Mouse (Mus musculus) MEL (cell line): ENCODE data around the gene Fbl. TPM values are rescaled to one million over a fixed set of nuclear protein-coding genes. Genes with fewer than 3 reads are reported as not detected.

Experiments used
- DNase-seq: peaks from one replicate; pipeline ENCODE4 v3.0.0; 2011; ENCODE audit warnings: low read depth, low spot score
- H3K27ac ChIP-seq: 2 replicates; pipeline ENCODE4 v1.5.1; 2012; ENCODE audit warnings: low read depth, mild to moderate bottlenecking, control low read depth, low read length, moderate library complexity; ENCODE audit not compliant: control insufficient read depth
- H3K27me3 ChIP-seq, 2 experiments: fragments of 150-350 bp in 1 of 2; sonication (generic) in 1 of 2; 2 replicates each; pipeline ENCODE4 v1.6.1; 2012; ENCODE audit warnings: low read length in 2 of 2, mild to moderate bottlenecking in 2 of 2, improper control_type of control experiment in 1 of 2, moderate library complexity in 1 of 2; ENCODE audit not compliant: insufficient read depth in 2 of 2, control insufficient read depth in 1 of 2
- H3K36me3 ChIP-seq, 2 experiments: 2 replicates each; pipeline ENCODE4 v1.6.1; 2012 to 2014; ENCODE audit warnings: low read length in 2 of 2, improper control_type of control experiment in 1 of 2, inconsistent platforms in 1 of 2, mild to moderate bottlenecking in 1 of 2; ENCODE audit not compliant: insufficient read depth in 2 of 2, control insufficient read depth in 1 of 2
- H3K4me1 ChIP-seq, 2 experiments: fragments of 150-350 bp in 1 of 2; sonication (generic) in 1 of 2; 2 replicates each; pipeline ENCODE4 v1.6.1; 2012; ENCODE audit warnings: low read length in 2 of 2, improper control_type of control experiment in 1 of 2, mild to moderate bottlenecking in 1 of 2; ENCODE audit not compliant: insufficient read depth in 2 of 2, control insufficient read depth in 1 of 2
- H3K4me3 ChIP-seq, 2 experiments: fragments of 150-350 bp in 1 of 2; sonication (generic) in 1 of 2; 2 replicates each; pipeline ENCODE4 v1.5.1; 2012; ENCODE audit warnings: low read depth in 2 of 2, low read length in 2 of 2, mild to moderate bottlenecking in 2 of 2, moderate library complexity in 2 of 2, control low read depth in 1 of 2, improper control_type of control experiment in 1 of 2; ENCODE audit not compliant: control insufficient read depth in 1 of 2, insufficient read depth in 1 of 2
- H3K79me2 ChIP-seq: 2 replicates; pipeline ENCODE4 v1.6.1; 2012; ENCODE audit warnings: mild to moderate bottlenecking, low read length, moderate library complexity; ENCODE audit not compliant: control insufficient read depth, poor library complexity, insufficient read depth
- H3K9ac ChIP-seq: 2 replicates; pipeline ENCODE4 v1.6.1; 2012; ENCODE audit warnings: low read depth, mild to moderate bottlenecking, control low read depth, low read length, moderate library complexity; ENCODE audit not compliant: control insufficient read depth, poor library complexity, severe bottlenecking
- H3K9me3 ChIP-seq: fragments of 150-350 bp; sonication (generic); replicated peaks from 2 replicates; pipeline ENCODE4 v1.6.1; 2012; ENCODE audit warnings: mild to moderate bottlenecking, low read length, improper control_type of control experiment, moderate library complexity; ENCODE audit not compliant: insufficient read depth
- CHD1 ChIP-seq: IDR thresholded peaks from 2 replicates; pipeline ENCODE4 v1.6.1; 2012; ENCODE audit warnings: low read depth, mild to moderate bottlenecking, inconsistent platforms, low read length, improper control_type of control experiment
- CHD2 ChIP-seq: IDR thresholded peaks from 2 replicates; pipeline ENCODE4 v1.6.1; 2011; ENCODE audit warnings: low read length, improper control_type of control experiment
- CTCF ChIP-seq, 3 experiments: IDR thresholded peaks in 2 of 3; conservative IDR thresholded peaks in 1 of 3; 2 replicates each; pipeline ENCODE4 v1.5.1; 2011 to 2012; ENCODE audit warnings: low read length in 3 of 3, low read depth in 2 of 3, mild to moderate bottlenecking in 2 of 3, improper control_type of control experiment in 1 of 3, inconsistent platforms in 1 of 3, mixed read lengths in 1 of 3, moderate library complexity in 1 of 3; ENCODE audit not compliant: control insufficient read depth in 1 of 3, insufficient read depth in 1 of 3, poor library complexity in 1 of 3, severe bottlenecking in 1 of 3
- ETS1 ChIP-seq: IDR thresholded peaks from 2 replicates; pipeline ENCODE4 v1.6.1; 2012; ENCODE audit warnings: low read depth, mild to moderate bottlenecking, inconsistent platforms, low read length, improper control_type of control experiment, moderate library complexity
- GABPA ChIP-seq: IDR thresholded peaks from 2 replicates; pipeline ENCODE4 v1.6.1; 2012; ENCODE audit warnings: low read depth, mild to moderate bottlenecking, inconsistent platforms, low read length, improper control_type of control experiment, moderate library complexity
- JUND ChIP-seq: IDR thresholded peaks from 2 replicates; pipeline ENCODE4 v1.6.1; 2011; ENCODE audit warnings: low read depth, mild to moderate bottlenecking, improper control_type of control experiment, low read length
- MAFK ChIP-seq: IDR thresholded peaks from 2 replicates; pipeline ENCODE4 v1.6.1; 2011; ENCODE audit warnings: low read depth, mild to moderate bottlenecking, low read length, improper control_type of control experiment, borderline replicate concordance
- MAX ChIP-seq: IDR thresholded peaks from 2 replicates; pipeline ENCODE4 v1.6.1; 2011; ENCODE audit warnings: low read length, improper control_type of control experiment
- MAZ ChIP-seq: IDR thresholded peaks from 2 replicates; pipeline ENCODE4 v1.6.1; 2012; ENCODE audit warnings: low read depth, mild to moderate bottlenecking, inconsistent platforms, low read length, improper control_type of control experiment
- MEF2A ChIP-seq: IDR thresholded peaks from 2 replicates; pipeline ENCODE4 v1.6.1; 2014; ENCODE audit warnings: low read depth, mild to moderate bottlenecking, inconsistent platforms, low read length, improper control_type of control experiment; ENCODE audit not compliant: poor library complexity, insufficient replicate concordance, severe bottlenecking; ENCODE audit errors: extremely low read depth
- NELFE ChIP-seq: IDR thresholded peaks from 2 replicates; pipeline ENCODE4 v1.6.1; 2011; ENCODE audit warnings: low read depth, low read length, improper control_type of control experiment
- POLR2A ChIP-seq, 2 experiments: IDR thresholded peaks; 2 replicates each; pipeline ENCODE4 v1.6.1; 2011 to 2012; ENCODE audit warnings: low read length in 2 of 2, mild to moderate bottlenecking in 2 of 2, control low read depth in 1 of 2, improper control_type of control experiment in 1 of 2, low read depth in 1 of 2, moderate library complexity in 1 of 2; ENCODE audit not compliant: control insufficient read depth in 1 of 2, insufficient read depth in 1 of 2, poor library complexity in 1 of 2
- POLR2AphosphoS5 ChIP-seq: IDR thresholded peaks from 2 replicates; pipeline ENCODE4 v1.6.1; 2012; ENCODE audit warnings: low read depth, borderline replicate concordance, mild to moderate bottlenecking, inconsistent platforms, low read length, moderate library complexity, mixed read lengths
- RAD21 ChIP-seq: IDR thresholded peaks from 2 replicates; pipeline ENCODE4 v1.6.1; 2011; ENCODE audit warnings: mild to moderate bottlenecking, low read depth, low read length, improper control_type of control experiment
- SIN3A ChIP-seq: IDR thresholded peaks from 2 replicates; pipeline ENCODE4 v1.6.1; 2012; ENCODE audit warnings: low read length, improper control_type of control experiment, inconsistent platforms
- SMC3 ChIP-seq: IDR thresholded peaks from 2 replicates; pipeline ENCODE4 v1.6.1; 2011; ENCODE audit warnings: low read depth, low read length, improper control_type of control experiment
- TAL1 ChIP-seq: IDR thresholded peaks from 2 replicates; pipeline ENCODE4 v1.6.1; 2012; ENCODE audit warnings: mild to moderate bottlenecking, inconsistent platforms, low read length, moderate library complexity, mixed read lengths
- ZC3H11A ChIP-seq: IDR thresholded peaks from 2 replicates; pipeline ENCODE4 v1.6.1; 2012; ENCODE audit warnings: low read depth, mild to moderate bottlenecking, inconsistent platforms, low read length, improper control_type of control experiment
- ZKSCAN1 ChIP-seq: IDR thresholded peaks from 2 replicates; pipeline ENCODE4 v1.6.1; 2012; ENCODE audit warnings: low read depth, mild to moderate bottlenecking, inconsistent platforms, low read length, improper control_type of control experiment, moderate library complexity
- polyA plus RNA-seq, 2 experiments: library from polyadenylated mRNA; stranded (reverse) in 1 of 2; unstranded in 1 of 2; fragments of >175 nt in 1 of 2; fragments of >200 nt in 1 of 2; gene quantifications; 2 replicates each; pipeline versions ENCODE4 v1.2.1 to v1.2.4; 2012; ENCODE audit warnings: low replicate concordance in 2 of 2, low read depth in 1 of 2; ENCODE audit not compliant: insufficient read length in 2 of 2, insufficient read depth in 1 of 2, missing spikeins in 1 of 2
- total RNA-seq: library from RNA; depleted of rRNA; stranded (reverse); fragments of 300-350 nt; gene quantifications from 2 replicates; pipeline ENCODE4 v1.2.3, GENCODE M21; 2012

The Fbl gene
- total and polyA plus RNA-seq, 3 experiments, result 262 to 819 TPM; not detected in 1

GRCm38 (mm10) chr7:28129166-28129565 is 40.3 kb upstream of the Fbl start, which contains the start of gene 9530053A07Rik:
Gene 9530053A07Rik (plus strand): TSS chr7:28129466.
- Histone ChIP-seq H3K27ac (no peak within 1 kb of the TSS), H3K9me3 (no peaks in the 10 kb centered on the region), H3K9ac (no peak within 1 kb of the TSS), H3K36me3 (no peaks in the 10 kb centered on the region), H3K27me3 (no peaks in the 10 kb centered on the region), H3K79me2 (no peaks in the 10 kb centered on the region), H3K4me1 (no peaks in the 10 kb centered on the region), H3K4me3 (no peak within 1 kb of the TSS)
- TF ChIP-seq POLR2AphosphoS5 (no peak), JUND (no peak), TAL1 (no peak), MEF2A (no peak), CHD2 (no peak), MAZ (no peak), GABPA (no peak), MAFK (no peak), SMC3 (no peak), ZKSCAN1 (no peak), ZC3H11A (no peak)
- DNase-seq, result no peak

- DNase-seq, result peak; percentile 50
- no peaks in the 10 kb centered on the region for H3K4me1 ChIP-seq
- 0 out of 4 replicates have a peak, but pooled peaks cover 0 to 2% of the 10 kb centered on the region in 2 experiments for H3K27me3 ChIP-seq
- no peaks in the 10 kb centered on the region for H3K79me2 ChIP-seq
- H3K9ac ChIP-seq, result no peak overlapping the region
- no peak overlapping the region for H3K4me3 ChIP-seq
- no peak overlapping the region for H3K27ac ChIP-seq
- TF ChIP-seq ETS1 (no peak), MAX (no peak), JUND (no peak), RAD21 (peak; percentile 68), MAZ (no peak), ZC3H11A (peak; percentile 37), POLR2A (IDR thresholded peaks at IDR 0.05; ENCODE audit: control insufficient read depth in 1 of 2, insufficient read depth in 1 of 2, low read depth in 1 of 2, low read length in 2 of 2, poor library complexity in 1 of 2) (no peak), POLR2AphosphoS5 (no peak), SIN3A (no peak), SMC3 (peak; percentile 79), NELFE (no peak), ZKSCAN1 (no peak), CHD1 (no peak), CTCF (IDR thresholded peaks at IDR 0.05 in 2 of 3, conservative IDR thresholded peaks at IDR 0.05 in 1 of 3; ENCODE audit: control insufficient read depth in 1 of 3, insufficient read depth in 1 of 3, low read depth in 2 of 3, low read length in 3 of 3, poor library complexity in 1 of 3, severe bottlenecking in 1 of 3) (peak; percentile 49 to 81 (median 73))
- H3K9me3 ChIP-seq, result no peaks in the 10 kb centered on the region
- no peaks in the 10 kb centered on the region for H3K36me3 ChIP-seq
These were observed 31.9 kb upstream of the Fbl start for GRCm38 (mm10) chr7:28137613-28138012.
